Mouse (Mus musculus): ENCODE measurements at regions not wholly inside any gene's neighbourhood (a gene's known extent, or its start where the extent isn't known, plus 50 kb on each side); places are given as distances from the start of the nearest gene placed in this dataset.

DNA sequence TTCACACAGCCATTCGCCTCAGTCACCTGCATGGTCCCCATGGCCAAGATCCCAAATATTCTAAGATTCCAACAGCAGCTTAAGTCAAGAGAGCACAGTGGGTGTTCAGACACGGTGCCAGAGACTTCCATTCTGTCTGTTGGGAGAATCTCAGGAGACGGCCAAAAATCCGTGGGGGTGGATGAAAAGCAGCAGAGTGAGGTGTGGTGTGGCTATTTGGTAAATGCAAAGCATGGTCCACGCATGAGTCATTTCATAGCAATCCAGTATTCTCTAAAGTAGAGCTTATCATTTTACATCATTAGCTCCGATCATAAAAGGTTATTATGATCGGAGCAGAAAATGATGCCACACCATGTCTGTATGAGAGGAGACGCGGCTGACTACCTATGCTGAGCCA is 161.1 kb downstream of the Efnb2 start:
- no peak overlapping the region for H3K9ac ChIP-seq
- H3K4me1 ChIP-seq (replicated peaks) = peaks cover 40% of the 10 kb centered on the region
- ATAC-seq (ENCODE audit: low read depth) = no peak
- H3K36me3 ChIP-seq = no peaks in the 10 kb centered on the region
- H3K4me2 ChIP-seq = no peak overlapping the region
- WGBS = 89% methylated on average over 9 of the region's 9 CpGs
- no peak overlapping the region for H3K4me3 ChIP-seq
- H3K27me3 ChIP-seq = no peaks in the 10 kb centered on the region
- H3K27ac ChIP-seq (replicated peaks) = no peak overlapping the region
- H3K9me3 ChIP-seq = 0 out of 2 replicates have a peak, but pooled peaks cover 4% of the 10 kb centered on the region

DNA sequence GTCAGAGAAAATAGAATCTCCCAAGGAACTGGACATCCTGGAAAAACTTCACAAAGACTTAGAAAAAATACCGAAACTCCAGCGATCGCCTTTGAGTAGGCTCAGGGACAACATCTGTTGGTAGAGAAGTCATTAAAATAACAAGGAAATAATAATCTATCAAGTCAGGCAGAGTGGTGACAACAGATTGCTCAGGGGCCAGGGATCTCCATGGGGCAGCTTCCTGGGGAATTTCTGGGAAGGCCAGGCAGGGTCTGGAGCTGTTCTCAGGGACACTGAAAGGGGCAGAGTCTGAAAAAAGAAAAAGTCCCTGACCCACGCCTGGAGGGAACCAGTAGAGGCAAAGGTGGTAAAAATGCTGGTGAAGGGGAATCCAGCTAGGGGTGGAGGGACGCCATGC is 162.3 kb downstream of the Efnb2 start:
- H3K4me3 ChIP-seq = no peak overlapping the region
- no peak for ATAC-seq (ENCODE audit: low read depth)
- H3K36me3 ChIP-seq = no peaks in the 10 kb centered on the region
- H3K9me3 ChIP-seq = 0 out of 2 replicates have a peak, but pooled peaks cover 4% of the 10 kb centered on the region
- H3K27me3 ChIP-seq = no peaks in the 10 kb centered on the region
- no peak overlapping the region for H3K4me2 ChIP-seq
- H3K9ac ChIP-seq = no peak overlapping the region
- peaks cover 40% of the 10 kb centered on the region for H3K4me1 ChIP-seq (replicated peaks)
- 31% methylated on average over 5 of the region's 5 CpGs for WGBS
- H3K27ac ChIP-seq (replicated peaks) = no peak overlapping the region

DNA sequence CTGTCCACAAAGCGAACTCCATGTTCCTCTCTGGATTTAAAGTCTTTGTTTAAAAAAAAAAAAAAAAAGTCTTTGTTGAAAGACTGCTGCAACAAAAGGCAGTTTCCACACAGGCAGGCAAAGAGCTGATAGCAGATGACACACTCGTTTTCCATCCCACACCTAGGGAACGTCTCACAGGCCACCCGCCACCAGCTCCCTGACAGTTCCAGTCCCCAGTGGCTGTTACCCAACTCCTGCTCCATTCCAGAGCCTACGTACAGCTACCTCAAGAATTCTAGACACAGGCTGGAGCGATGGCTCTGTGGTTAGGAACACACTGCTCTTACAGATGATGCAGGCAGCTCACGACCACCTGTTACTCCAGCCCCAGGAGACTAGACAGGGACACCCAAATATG is 165.6 kb downstream of the Efnb2 start:
- Histone ChIP-seq H3K9me3 (0 out of 2 replicates have a peak, but pooled peaks cover under 1% of the 10 kb centered on the region), H3K9ac (no peak overlapping the region), H3K27ac (replicated peaks) (no peak overlapping the region), H3K36me3 (no peaks in the 10 kb centered on the region), H3K4me2 (no peak overlapping the region), H3K4me1 (replicated peaks) (peaks cover 26% of the 10 kb centered on the region), H3K4me3 (no peak overlapping the region), H3K27me3 (peaks cover 5% of the 10 kb centered on the region; the same call in 1 of the 2 replicates)
- ATAC-seq (ENCODE audit: low read depth) = no peak
- 73% methylated on average over 7 of the region's 7 CpGs for WGBS

DNA sequence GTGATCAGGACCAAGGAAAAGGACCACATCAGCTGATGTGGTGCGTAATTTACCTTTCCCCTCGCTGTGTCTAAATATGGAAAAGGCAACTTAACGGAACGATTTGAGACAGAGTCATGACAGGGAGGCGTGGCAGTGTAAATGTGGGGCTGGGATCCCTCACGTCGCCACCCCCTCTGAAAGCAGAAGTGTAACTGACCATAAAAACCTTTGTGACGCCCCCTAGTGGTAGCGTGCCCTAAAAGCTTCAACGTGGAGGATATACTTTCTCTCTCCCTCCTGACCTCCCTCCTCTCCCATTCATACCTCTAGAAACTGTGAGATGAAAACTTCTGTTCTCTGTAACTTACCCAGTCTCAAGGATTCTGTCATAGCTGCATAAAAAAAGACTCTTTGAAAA is 166.8 kb downstream of the Efnb2 start:
- H3K9ac ChIP-seq = no peak overlapping the region
- H3K4me1 ChIP-seq (replicated peaks) = peaks cover 36% of the 10 kb centered on the region
- no peaks in the 10 kb centered on the region for H3K9me3 ChIP-seq
- no peak for ATAC-seq (ENCODE audit: low read depth)
- 92% methylated on average over 10 of the region's 10 CpGs for WGBS
- no peaks in the 10 kb centered on the region for H3K36me3 ChIP-seq
- H3K27me3 ChIP-seq = peaks cover 5% of the 10 kb centered on the region; the same call in 1 of the 2 replicates
- H3K4me2 ChIP-seq = no peak overlapping the region
- no peak overlapping the region for H3K27ac ChIP-seq (replicated peaks)
- no peak overlapping the region for H3K4me3 ChIP-seq

DNA sequence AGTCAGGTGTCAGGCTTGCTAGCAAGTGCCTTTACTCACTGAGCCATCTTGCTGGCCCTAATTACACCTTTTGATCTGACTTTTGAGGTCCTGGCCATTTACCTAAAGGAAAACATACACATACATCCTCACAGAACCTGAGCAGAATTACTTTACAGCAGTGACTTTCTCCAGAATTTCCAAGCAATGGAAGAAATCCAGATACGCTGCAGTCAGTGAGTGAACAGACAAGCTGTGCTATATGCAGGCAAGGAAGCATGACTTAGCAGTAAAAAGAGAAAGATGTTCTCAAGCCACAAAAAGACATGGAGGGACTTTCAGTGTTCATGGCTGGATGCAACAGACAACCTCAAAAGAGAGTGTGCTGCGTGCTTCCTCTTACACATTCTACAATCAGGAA is 169.1 kb downstream of the Efnb2 start:
- H3K27me3 ChIP-seq = peaks cover 5% of the 10 kb centered on the region; the same call in 1 of the 2 replicates
- no peak for ATAC-seq (ENCODE audit: low read depth)
- 92% methylated on average over 2 of the region's 2 CpGs for WGBS

DNA sequence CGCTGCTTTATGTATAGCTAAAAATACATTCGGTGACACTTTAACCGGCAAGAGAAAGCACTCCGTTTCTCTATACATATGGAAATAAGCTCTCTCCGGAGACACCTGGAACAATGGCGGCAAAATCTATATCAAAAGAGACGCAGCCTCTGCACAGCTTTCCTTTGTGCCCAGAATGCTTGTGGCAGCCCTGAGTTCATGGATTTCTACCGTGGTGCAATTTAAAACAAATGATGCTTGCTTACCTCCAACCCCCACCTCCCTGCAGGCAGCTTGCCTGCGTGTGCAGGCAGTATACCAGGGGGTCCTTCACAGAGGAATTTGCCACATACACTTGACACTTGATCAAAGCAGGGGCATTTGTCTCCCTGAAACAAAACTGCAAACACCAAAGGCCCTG is 171.3 kb downstream of the Efnb2 start:
- peak; percentile 4; the same call in 1 of the 2 replicates for ATAC-seq (ENCODE audit: low read depth)
- peak overlapping the region; percentile 70 for H3K27ac ChIP-seq (replicated peaks)
- peak overlapping the region; percentile 62; the same call in 1 of the 2 replicates for H3K9ac ChIP-seq
- H3K9me3 ChIP-seq = no peaks in the 10 kb centered on the region
- H3K27me3 ChIP-seq = peaks cover 5% of the 10 kb centered on the region; the same call in 1 of the 2 replicates
- H3K4me2 ChIP-seq = peak overlapping the region; percentile 49
- no peaks in the 10 kb centered on the region for H3K36me3 ChIP-seq
- 3% methylated on average over 9 of the region's 9 CpGs for WGBS
- H3K4me1 ChIP-seq (replicated peaks) = peaks cover 38% of the 10 kb centered on the region
- H3K4me3 ChIP-seq = no peak overlapping the region

More for the DNA sequence above, 169.1 kb downstream of the Efnb2 start:
- Histone ChIP-seq H3K4me1 (replicated peaks) (peaks cover 33% of the 10 kb centered on the region), H3K9ac (no peak overlapping the region), H3K9me3 (no peaks in the 10 kb centered on the region), H3K27ac (replicated peaks) (no peak overlapping the region), H3K36me3 (no peaks in the 10 kb centered on the region), H3K4me2 (no peak overlapping the region), H3K4me3 (no peak overlapping the region)

DNA sequence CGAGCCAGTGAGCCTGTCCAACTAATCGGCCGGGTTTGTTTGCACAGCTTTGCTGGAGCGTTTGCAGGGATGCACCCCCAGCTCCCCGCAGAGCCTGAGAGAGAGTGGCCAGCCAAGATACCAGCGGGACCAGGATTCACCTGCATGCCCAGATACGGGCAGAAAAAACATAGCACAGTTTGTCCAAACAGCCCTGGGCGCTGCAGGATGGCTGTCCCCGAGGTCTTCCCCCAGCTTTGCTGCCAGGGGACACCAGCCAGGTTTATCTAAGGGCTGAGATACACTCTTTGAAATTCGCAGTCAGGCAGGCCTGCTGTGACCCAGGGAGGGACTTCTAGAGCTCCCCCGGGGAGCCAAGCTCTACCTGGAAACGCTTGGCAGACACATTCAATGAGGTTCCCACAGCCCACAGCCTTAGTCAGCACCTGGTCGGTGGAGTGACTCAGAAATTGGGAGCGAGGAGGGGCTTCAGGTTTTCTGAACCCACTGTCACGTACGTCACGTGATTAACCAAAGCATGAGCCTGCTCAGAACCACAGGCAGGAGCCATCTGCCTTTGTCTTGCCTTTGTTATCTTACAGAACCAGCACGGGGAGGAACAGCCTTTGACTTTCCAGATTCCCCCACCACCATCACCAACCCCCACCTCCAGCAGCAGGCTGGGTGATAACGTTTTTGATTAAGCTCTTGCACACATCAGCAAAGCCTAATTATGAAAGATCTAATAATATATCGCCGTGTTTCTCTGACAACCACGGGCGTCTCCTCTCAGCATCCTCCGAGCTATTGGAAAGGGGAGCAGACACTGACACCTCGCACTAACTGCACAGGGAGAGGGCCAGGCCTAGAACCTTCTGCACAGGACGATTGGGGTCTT is 172.1 kb downstream of the Efnb2 start:
- no peaks in the 10 kb centered on the region for H3K9me3 ChIP-seq
- no peak overlapping the region for H3K4me3 ChIP-seq

DNA sequence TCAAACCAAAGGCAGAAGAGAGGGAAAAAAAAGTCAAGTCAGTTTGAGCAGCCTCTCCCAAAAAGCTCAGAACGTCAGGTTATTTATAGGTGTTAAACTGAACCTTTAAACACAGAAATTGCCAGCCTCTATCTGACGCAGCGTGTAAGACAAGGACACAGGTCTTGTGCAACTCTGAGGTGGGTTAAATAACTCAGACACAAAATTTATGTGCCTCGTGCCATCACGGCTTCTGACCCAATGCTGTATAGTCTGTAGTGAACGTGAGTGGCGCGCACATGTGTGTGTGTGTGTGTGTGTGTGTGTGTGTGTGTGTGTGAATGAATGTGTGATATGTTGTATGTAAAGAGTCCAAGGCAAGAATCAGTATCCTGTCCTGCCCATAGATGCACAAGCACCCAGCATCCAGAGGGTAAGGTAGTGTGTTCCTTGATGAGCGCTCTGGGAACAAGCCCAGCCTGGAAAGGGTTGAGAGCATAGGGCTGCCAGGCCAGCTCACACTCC is 172.8 kb downstream of the Efnb2 start:
- WGBS = 25% methylated on average over 9 of the region's 9 CpGs
- H3K27me3 ChIP-seq = peaks cover 5% of the 10 kb centered on the region; the same call in 1 of the 2 replicates
- peak; percentile 52 for ATAC-seq (ENCODE audit: low read depth)
- H3K36me3 ChIP-seq = no peaks in the 10 kb centered on the region
- peak overlapping the region; percentile 62 for H3K9ac ChIP-seq
- peak overlapping the region; percentile 49 for H3K4me2 ChIP-seq
- no peak overlapping the region for H3K4me3 ChIP-seq
- peaks cover 54% of the 10 kb centered on the region for H3K4me1 ChIP-seq (replicated peaks)
- no peaks in the 10 kb centered on the region for H3K9me3 ChIP-seq
- peak overlapping the region; percentile 70 for H3K27ac ChIP-seq (replicated peaks)

More for the DNA sequence above, 172.1 kb downstream of the Efnb2 start:
- ATAC-seq (ENCODE audit: low read depth) = peak; percentile 77
- Histone ChIP-seq H3K9ac (peak overlapping the region; percentile 62), H3K4me2 (peak overlapping the region; percentile 49), H3K27me3 (peaks cover 5% of the 10 kb centered on the region; the same call in 1 of the 2 replicates), H3K36me3 (no peaks in the 10 kb centered on the region), H3K27ac (replicated peaks) (peak overlapping the region; percentile 70), H3K4me1 (replicated peaks) (peaks cover 47% of the 10 kb centered on the region)
- 7% methylated on average over 26 of the region's 26 CpGs for WGBS

DNA sequence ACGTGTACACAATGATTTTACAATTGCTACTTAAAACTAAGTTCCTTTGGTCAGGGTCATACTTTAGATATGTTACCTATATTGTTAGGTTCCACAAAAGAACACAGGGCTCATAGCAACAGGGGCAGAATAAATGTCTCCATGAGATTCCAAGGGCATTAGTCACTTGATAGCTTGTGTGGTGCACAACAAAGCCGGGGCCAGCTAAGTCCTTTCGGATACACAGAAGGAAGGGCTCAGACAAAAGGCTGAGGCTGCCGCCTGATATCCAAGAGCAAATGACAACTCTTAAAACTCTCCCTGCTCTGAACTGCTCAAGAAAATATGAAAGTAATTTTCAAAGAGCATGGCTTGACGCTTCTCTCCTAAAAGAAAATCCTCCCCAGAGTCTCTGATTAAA is 173.3 kb downstream of the Efnb2 start:
- Histone ChIP-seq H3K27me3 (peaks cover 5% of the 10 kb centered on the region; the same call in 1 of the 2 replicates), H3K27ac (replicated peaks) (no peak overlapping the region), H3K9ac (no peak overlapping the region), H3K4me3 (no peak overlapping the region), H3K4me2 (no peak overlapping the region), H3K36me3 (no peaks in the 10 kb centered on the region), H3K4me1 (replicated peaks) (peaks cover 56% of the 10 kb centered on the region), H3K9me3 (no peaks in the 10 kb centered on the region)
- no peak for ATAC-seq (ENCODE audit: low read depth)
- WGBS = 12% methylated on average over 5 of the region's 5 CpGs

DNA sequence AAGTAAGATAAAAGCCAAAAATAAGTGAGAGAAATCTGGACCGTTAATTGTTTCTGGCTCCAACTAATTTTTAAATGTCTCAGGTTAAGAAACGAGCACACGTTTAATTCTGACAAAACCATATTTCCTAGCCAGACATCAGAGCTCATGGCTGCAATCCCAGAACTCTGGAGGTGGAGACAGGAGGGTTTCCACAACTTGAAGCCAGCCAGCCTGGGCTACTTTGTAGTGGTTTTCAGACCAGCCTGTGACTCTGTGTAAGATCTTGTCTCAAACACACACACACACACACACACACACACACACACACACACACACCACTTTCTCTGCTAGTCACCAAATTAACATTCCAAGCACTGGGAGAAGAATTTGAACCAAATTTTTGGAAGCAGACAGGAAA is 174.2 kb downstream of the Efnb2 start:
- Histone ChIP-seq H3K4me2 (no peak overlapping the region), H3K9ac (no peak overlapping the region), H3K36me3 (no peaks in the 10 kb centered on the region), H3K4me3 (no peak overlapping the region), H3K27me3 (peaks cover 5% of the 10 kb centered on the region; the same call in 1 of the 2 replicates), H3K9me3 (no peaks in the 10 kb centered on the region), H3K27ac (replicated peaks) (no peak overlapping the region), H3K4me1 (replicated peaks) (peaks cover 56% of the 10 kb centered on the region)
- 68% methylated on average over 3 of the region's 3 CpGs for WGBS
- no peak for ATAC-seq (ENCODE audit: low read depth)

DNA sequence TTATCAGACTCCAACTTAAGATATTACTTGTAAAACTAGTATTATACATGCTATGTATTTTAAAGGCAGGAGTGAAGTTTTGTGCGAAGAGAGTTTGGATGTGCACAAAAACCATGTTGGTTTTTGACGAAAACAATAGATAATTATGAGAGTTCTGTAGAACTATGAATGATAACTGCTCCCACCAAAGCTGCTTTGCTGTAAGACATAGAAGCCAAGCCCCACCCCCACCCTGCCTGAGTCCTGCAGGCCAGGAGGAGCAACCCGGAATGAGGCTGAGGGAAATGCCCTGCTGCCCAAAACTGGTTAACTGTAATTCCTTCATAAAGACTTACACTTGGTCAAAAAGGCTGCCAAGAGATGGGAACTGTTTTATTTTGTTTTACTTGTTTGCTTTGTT is 175.8 kb downstream of the Efnb2 start:
- no peaks in the 10 kb centered on the region for H3K36me3 ChIP-seq
- no peak overlapping the region for H3K4me3 ChIP-seq
- H3K9me3 ChIP-seq = no peaks in the 10 kb centered on the region
- no peak overlapping the region for H3K27ac ChIP-seq (replicated peaks)
- H3K9ac ChIP-seq = no peak overlapping the region
- no peaks in the 10 kb centered on the region for H3K27me3 ChIP-seq
- H3K4me1 ChIP-seq (replicated peaks) = peaks cover 52% of the 10 kb centered on the region
- no peak for ATAC-seq (ENCODE audit: low read depth)
- H3K4me2 ChIP-seq = no peak overlapping the region
- 47% methylated on average over 3 of the region's 3 CpGs for WGBS

DNA sequence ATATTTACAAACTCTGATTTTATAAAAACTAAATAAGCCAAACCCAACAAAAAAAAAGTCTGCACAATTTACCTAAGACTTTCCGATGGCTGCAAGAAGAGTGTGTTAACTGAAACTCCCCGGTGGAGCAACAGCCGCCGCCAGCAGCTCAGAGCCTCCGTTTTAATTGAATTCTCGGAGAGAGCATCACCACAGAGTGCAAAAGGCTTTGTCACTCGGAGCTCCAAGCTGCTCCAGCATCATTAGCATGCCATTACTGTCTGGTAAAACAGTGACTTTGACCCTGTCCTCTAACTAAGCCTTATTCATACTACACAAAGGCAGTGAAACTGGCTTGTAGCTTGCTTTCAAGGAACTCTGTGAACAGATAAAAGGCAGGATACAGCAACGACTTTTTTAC is 176.5 kb downstream of the Efnb2 start:
- H3K9me3 ChIP-seq = no peaks in the 10 kb centered on the region
- peaks cover 45% of the 10 kb centered on the region for H3K4me1 ChIP-seq (replicated peaks)
- no peak overlapping the region for H3K9ac ChIP-seq
- H3K27ac ChIP-seq (replicated peaks) = peak overlapping the region; percentile 10; the same call in 1 of the 2 replicates
- no peaks in the 10 kb centered on the region for H3K36me3 ChIP-seq
- H3K27me3 ChIP-seq = no peaks in the 10 kb centered on the region
- ATAC-seq (ENCODE audit: low read depth) = peak; percentile 60
- 5% methylated on average over 8 of the region's 8 CpGs for WGBS
- H3K4me3 ChIP-seq = no peak overlapping the region
- peak overlapping the region; percentile 26 for H3K4me2 ChIP-seq
